Mouse (Mus musculus) spleen, postnatal 4 days (tissue): ENCODE data around the gene Acp5.
"Not testable (repeated sequence)": the region's sequence is repeated elsewhere in the genome, so short reads cannot be mapped to it uniquely, and the experiment has no call there.

Experiments
- DNase-seq, 2 experiments: peaks; one replicate each; pipeline ENCODE4 v3.0.0; 2022; ENCODE audit warnings: low spot score in 2 of 2

Acp5 gene

DNA sequence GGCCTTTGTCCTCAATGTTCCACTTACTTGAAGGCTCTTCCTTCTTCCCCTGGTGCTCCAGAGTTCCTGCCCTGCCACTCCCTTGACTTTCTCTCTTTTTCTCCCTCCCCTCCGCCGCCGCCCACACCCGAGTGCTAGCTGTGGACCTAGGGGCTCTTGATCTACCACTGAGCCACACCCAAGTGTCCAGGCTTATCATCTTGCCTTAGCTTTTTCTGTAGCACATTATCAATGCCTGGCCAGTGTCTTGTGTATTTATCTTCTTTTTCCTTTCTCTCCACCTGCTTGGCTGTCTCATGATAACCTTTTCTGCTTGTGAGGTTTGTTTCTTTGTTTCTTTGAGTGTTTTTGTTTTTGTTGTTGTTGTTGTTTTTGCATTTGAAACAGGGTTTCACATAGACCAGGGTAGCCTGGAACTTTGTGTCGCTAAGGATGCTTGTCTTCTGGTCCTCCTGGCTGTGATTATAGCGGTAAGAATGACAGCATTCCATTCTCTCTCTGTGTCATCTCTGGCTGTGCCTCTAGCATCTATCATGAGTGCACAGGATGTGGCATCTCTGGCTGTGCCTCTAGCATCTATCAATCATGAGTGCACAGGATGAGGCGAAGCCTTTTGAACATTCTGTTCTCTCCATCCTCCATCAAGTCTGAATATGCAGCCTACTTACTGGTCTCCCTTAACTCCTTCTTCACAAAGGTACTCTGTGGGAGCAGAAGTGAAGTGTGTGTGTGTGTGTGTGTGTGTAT is at the start of gene Acp5:
Acp5 (minus strand) TSS at position 68 of the 747 bp plus-strand sequence.
- peak in 1 of 2 experiments; percentile 64 for DNase-seq

DNA sequence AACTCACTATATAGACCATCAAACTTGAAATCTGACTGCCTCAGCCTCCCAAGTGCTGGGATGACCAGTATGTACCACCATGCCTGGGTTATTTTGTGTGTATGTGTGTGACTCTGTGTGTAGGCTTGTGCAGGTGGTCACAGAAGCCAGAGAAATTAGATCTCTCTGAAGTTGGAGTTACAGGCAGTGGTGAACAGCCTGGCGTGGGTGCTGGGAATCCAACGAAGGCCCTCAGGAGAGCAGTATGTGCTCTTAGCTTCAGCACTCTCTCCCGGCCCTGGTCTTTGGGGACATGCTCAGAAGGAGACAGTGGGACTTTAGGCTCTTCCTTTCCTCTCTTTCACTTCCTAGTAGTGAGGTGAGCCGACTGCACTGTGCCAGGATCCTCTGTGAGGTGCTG is 36.8 kb upstream of the Acp5 start:
- peak in 1 of 2 experiments; percentile 43 for DNase-seq

DNA sequence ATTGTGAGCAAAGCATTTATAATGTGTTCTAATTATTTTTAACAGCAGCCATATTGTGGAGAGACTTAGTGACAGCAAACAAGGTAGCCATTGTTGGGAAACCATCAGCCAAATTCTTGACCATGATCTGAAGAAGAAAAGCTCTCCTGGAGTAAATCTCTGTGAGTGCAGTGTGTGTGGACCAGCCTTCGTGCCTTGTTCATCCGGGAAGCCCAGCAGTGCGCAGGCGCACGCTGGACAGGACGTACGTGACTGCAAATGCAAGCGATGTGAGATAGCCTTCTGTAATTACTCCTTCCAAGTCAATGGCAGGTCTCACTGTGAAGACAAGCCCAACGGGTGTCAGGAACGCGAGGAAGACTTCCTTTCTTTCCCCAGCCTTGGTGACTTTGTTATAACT is 33.8 kb upstream of the Acp5 start:
- peak in 1 of 2 experiments; percentile 38 for DNase-seq

DNA sequence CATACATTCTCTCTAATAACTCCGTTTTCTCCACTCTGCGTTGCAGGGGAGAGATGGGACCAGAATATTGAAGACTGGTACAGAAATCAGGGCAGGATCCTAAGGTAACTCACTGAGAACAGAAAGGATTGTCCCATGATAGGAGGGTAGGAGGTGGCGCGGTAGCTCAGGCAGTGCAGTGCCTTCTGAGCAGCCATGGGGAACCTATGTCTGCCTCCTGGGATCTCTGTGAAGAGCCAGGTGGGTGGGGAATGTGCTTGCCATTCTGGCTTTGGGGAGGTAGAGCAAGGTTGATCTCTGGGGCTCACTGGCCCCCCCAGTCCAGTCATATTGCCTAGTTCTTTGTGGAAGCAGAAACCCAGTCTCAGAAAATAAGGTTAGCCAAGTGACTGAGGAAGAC is 32.2 kb upstream of the Acp5 start:
- DNase-seq, result peak in 1 of 2 experiments; percentile 53

DNA sequence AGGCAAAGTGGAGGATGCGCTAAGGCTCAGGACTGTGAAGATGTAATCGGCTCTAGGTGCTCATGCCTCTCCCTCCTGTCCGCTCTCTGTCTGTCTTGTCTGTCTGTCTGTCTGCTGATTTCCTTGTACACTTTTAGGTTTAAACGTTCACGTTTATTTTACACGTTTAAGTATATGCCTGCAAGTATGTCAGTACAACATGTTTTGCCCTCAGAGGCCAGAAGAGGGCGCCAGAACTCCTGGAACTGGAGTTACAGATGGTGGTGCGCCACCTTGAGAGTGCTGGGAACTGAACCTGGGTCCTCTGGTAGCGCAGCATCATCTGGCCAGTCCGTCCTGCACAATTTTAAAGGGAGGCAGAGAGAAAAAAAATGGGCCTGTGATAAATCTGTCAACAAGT is 31.2 kb upstream of the Acp5 start:
- DNase-seq, result peak in 1 of 2 experiments; percentile 41

DNA sequence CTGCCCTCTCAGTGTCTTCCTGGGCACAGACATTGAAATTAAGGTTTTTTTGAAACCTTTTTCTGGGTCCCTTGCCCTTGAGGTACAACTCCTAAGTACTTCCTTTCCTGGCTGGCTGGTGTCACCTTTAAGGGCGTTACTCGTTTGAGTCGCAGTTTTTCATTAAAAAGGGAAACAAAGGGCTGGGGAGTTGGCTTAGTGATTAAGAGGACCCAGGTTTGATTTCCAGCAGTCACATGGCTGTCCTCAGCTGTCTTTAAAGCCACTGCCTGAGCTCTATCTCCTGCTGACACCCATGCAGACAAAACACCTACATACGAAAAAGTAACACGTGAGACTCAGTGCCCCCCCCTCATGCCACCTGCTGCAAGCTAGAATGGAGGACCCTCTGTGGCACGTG is 30.5 kb upstream of the Acp5 start:
- DNase-seq, result no peak

DNA sequence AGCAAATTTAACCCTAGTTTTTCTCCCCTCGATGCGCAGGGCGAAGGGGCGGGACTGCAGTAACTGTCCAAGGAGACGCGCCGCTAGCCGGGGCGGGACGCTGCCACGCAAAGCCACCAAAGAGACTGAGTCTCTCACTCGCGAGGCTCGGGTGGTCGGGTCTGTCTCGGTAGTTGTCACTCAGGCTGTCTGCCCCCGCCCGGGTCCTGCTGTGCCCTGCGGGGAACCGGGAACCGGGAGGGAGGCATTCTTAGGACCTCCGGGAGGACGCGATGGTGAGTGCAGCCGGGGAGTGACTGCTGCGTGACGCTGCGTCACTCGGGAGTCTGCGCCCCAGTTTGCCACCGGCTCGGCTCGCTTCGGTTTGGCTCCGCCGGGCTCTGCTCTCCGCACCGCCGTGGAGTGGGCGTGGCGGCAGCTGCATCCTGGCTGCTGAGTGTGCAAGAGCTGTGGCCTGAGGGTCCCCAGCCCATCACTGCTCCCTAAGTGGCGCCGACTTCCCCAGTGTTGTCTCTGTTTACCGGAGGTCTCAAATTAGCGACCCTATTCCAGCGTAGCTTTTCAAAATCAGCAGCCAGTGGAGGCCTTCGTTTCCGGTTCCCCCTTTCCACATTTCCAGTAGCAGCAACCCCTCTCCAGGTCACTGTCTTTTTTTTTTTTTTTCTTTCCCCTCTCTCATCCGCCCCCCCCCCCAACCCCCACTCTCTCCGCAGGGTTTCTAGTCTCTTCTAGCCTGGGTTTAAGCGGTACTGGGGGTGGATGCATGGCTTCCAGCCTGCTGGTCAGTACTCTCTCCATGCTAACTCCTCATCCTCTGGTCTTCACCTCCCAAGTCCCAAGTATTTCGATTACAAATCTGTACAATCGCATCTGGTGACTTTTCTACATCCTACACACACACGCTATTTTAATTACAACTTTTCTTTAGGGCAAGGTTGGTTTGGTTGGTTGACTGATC is 29.5 kb upstream of the Acp5 start:
- DNase-seq, result no peak

DNA sequence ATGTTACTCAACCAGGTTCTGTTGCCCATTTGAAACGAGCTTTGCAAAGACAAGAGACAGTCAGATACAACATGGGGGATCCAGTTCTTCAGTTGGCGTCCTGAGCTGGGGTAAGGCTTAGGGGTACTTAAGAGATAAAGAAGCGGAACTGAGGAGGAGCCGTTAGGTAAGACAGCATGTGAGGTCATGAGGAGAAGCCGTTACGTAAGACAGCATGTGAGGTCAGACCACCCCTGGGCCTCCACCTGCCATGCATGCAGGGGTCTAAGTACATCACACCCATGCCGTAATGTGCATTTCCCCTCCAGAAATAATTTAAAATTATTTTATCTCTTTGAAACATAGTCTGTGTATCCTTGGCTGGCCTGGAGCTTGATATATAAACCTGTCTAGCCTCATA is 27.4 kb upstream of the Acp5 start:
- no peak for DNase-seq

DNA sequence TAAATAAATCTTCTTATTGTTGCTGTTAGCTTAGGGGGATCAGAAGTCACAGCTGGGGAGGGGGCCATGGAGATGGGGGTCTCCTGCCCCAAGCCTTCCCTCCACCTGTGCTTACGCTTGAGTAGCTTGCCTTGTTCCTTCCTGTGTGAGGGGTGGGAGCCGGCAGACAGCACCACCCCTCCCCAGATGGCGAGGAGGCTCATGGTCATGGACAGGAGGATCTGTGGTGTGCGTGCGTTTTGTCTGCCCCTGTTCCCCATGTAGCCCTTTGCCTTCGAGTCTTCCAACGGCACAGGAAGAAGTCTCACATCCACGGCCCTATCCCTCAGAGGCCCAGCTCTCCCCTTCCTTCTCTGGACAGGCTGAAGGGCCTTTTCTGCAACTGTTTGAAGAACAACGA is 26.8 kb upstream of the Acp5 start:
- no peak for DNase-seq

DNA sequence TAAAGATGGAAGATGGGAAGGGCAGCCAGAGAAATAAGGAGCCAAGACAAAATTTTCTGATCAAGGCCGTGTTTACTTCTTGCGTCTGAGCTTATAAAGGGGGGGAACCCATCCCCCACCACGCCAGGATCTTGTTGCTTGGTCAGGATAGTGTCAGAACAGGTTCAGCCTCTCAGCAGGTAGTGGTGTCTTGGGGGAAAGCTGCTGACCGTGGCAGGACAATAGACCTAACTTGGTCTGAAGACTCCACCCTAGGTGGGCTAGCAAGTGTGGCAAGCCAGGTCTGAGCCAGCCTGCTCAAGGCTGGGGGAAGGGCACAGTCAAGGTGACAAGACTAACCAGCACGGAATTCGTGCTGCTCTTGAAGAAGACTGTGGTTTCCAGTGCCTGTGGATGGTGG is 25.8 kb upstream of the Acp5 start:
- no peak for DNase-seq

DNA sequence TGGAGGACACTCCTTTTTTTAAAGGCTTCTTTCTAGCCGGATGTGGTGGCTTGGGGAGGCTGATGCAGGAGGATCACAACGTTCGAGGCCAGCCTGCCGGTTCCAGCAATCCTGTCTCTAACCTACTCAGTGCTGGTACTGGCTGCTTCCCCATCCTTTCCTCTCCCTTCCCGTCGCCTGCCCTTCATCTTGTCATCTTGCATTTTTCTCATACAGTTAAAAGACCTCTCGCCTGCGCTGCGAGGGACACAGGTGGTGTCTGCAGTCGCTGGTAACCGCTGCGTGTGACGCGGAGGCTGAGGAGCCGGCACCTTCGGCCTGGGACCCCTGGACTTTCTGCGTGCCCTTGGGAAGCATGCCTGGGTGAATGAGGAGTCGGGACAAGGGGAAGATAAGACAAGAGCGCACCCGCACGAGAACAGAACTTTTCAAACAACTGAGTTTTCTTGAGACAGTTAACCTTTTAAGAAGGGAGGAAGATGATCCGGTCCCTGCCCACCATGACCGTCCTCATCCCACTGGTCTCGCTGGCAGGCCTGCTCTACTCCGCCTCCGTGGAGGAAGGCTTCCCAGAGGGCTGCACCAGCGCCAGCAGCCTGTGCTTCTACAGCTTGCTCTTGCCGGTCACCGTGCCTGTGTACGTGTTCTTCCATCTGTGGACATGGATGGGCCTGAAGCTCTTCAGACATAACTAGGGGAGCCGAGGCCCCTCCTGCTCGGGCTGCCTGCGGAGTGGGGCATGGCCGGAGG is 22.2 kb upstream of the Acp5 start:
- no peak for DNase-seq

DNA sequence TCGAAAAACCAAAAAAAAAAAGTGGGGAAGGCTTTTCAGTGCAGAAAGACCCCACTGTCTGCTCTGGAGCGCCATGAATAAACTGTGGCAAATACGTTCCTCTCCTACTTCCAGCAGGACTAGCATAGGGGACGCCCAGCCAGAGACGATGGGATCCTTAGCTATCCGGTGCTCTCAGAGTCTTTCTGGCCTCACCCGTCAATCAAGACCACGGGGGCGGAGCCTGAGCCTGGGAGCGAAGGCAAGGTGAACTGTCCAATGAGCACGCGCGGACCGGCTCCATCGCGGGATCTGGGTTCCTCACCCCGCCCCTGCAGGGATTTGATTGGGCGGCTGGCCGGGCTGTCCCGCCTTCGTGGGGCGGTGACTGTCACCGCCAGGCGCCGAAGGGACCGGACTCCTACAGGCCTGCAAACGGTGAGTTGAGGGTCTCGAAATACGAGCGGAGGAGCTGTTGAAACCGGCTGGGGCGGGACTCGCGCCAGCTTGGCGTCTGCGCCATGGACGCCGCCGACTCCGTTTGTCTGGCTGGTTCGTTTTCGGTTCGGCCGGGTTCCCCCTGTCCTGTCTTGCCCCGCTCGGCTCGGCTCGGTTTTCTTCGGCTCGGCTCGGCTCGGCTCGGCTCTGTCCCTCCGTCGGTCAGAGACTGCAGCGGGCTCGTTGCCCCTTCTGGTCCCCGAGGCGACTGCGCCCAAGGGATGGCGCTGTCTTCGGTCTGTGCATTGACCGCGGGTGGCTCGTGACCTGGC is 21.2 kb upstream of the Acp5 start, which contains the start of gene Pigyl:
Pigyl (plus strand) TSS at position 350 of the 749 bp plus-strand sequence.
- DNase-seq, result peak; percentile 99

DNA sequence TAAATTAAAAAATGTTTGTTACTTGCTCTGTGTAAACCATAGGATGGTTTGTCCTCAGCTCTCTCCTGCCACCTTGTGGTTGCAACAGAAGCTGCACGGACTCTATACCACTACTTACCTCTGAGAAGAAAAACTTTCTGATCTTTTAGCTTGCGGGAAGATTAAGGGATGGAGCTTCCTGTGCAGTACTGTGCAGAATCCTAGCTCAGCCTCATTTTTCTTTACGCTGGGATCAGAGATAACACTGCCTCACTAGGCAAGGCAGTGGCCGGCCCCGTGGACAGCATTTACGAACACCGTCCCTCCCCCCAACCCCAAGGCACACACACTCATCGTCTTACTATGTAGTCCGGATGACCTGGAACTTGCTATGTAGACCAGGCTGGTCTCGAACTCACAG is 20.1 kb upstream of the Acp5 start:
- DNase-seq, result peak; percentile 75 to 90

DNA sequence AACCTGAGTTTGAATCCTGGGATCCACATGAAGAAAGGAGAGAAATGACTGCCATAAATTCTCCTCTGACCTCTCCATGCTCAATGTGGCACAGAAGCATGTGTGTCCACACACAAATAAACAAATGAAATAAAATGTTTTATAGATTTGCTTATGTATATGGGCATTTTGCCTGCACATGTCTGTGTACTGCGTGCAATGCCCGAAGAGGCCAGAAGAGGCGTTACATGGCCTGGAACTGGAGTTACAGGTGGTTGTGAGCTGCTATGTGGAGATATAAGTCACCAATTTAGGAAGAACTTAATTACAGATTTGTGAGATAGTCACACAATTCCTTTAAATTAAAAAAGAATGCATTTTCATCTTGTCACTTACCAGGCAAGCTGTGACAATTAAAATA is 18.3 kb upstream of the Acp5 start:
- no peak for DNase-seq

DNA sequence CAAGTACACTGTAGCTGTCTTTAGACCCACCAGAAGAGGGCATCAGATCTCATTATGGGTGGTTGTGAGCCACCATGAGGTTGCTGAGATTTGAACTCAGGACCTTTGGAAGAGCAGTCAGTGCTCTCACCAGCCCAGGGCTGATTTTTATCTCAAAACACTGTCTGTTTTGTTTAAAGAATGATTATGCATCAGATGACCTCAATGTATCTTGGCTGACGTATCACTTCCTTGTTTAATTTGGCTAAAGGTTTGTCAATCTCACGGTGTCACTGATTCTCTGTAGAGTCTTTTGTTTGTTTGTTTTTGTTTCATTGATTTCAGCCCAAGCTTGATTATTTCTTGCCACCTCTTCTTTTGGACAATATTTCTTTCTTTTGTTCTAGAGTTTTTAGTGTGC is 15.4 kb upstream of the Acp5 start:
- no peak for DNase-seq

DNA sequence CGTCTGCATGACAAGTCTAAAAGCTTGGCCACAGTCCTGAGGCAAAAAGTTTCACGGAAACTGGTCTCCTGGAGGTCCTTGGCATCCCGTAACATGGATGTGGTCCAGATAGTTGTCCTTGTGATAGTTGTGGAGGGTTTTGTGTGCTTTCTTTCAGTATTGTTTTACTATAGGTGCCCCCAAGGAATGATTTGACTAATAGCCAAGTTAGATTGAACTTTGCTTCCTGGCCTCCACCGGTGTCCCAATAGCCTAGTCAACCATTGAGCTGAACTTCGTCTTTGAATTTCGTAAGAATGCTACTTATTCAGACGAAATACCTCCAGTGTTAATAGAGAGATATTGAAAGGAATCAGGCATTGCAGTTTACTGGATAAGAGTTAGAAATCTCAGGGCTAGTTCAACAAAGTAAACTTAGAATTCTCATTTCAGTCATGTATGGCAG is 14.8 kb upstream of the Acp5 start:
- not testable (repeated sequence) for DNase-seq

DNA sequence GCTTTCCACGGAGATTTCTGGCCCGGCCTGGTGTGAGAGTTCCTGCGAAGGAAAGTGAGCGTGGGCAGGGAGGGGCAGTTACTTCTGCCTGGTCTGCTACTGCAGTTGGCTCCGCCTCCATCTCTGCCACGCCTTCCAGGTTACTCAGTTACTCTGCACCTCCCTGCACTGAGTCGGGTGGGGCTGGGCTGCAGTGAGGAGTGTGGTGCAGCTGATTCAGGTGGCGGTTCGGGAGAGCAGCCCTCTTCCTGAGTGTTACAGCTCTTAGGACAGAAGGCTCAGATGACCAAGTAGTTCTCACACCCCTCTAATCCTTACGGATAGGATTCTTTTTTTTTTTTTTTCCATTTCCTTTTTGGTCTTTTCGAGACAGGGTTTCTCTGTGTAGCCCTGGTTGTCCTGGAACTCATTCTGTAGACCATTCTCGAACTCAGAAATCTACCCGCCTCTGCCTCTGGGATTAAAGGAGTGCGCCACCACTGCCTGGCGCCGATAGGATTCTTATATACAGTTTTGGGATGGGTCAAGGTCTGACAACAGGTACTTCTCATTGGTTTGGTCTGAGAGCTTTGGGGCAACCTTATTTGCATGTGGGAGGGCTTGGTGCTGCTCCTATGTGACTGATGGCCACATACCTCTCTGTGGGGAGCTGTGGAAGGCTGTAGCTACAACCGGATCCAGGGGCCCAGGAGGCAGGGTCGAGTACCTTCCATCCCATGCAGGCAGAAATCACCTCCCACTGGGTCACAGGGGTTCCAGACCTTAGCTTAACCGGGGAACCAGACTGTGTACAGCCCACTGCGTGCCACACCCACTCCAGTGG is 14.1 kb upstream of the Acp5 start:
- peak in 1 of 2 experiments; percentile 68 for DNase-seq

DNA sequence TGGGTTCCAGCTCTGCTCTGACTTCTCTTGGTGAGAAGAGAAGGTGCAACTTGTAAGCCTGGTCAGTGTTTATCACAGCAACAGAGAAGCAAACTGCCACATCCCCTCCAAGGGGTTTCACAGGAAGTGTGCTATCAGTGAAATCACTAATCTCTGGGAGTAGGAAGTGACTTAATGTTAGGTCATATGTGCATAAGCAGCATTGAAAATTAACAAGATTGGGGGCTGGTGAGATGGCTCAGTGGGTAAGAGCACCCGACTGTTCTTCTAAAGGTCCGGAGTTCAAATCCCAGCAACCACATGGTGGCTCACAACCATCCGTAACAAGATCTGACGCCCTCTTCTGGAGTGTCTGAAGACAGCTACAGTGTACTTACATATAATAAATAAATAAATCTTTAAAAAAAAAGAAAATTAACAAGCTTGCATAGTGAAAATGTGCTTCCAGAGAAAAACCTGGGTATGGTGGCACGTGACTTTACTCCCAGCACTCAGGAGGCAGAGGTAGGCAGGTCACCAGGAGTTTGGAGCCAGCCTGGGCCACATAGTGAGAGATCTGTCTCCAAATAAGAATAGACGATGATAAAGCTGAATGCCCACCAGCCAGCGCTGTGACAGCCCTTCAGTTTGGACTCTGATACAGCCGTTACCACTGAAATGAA is 8.9 kb upstream of the Acp5 start:
- DNase-seq, result no peak

DNA sequence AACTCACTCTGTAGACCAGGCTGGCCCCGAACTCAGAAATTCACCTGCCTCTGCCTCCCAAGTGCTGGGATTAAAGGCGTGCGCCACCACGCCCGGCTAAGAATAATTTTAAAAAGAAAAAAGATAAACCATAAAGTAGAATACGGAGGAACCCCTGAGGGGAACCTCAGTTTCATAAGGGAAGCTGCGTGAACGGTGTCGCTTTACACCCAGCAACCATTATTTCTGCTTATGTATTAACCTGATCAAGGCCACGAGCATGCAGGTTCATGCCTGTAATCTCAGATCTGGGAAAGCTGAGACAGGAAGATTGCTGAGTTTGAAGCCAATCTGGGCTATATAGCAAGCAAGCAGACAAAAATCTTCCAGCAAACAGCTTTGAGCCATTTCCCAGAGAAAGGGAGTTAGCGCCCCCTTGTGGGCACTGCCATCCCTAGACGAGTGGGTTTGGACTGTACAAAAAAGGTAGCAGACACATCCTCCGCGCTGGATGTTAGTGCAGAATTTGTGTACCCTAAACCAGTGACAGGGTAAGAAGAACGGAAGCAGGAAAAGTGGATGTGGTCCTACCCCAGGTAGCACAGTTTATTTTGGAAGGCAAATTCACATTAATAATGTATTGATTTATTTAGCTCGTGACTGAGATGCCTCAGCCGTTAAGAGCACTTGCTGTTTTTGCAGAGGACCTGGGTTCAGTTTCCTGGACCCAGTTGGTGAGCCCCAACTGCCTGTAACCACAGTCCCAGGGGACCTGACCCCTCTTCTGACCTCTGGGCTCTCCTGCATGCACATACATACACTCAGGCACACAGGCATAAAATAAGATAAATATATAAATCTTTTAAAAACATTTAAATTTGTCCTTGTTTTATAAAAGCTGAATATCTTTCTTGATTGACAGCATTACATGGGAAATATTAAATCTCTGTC is 7.9 kb upstream of the Acp5 start:
- DNase-seq, result peak; percentile 87 to 97
